Mouse (Mus musculus) spleen, postnatal 14 days (tissue): ENCODE data around the gene Dact1.

ENCODE experiments used
- DNase-seq, 2 experiments: peaks; one replicate each; pipeline ENCODE4 v3.0.0; 2021 to 2022; ENCODE audit warnings: low spot score in 2 of 2

Dact1 gene

GRCm38 (mm10) chr12:71309581-71310067 is at the start of gene Dact1:
Dact1 (plus strand) TSS chr12:71309884.
- DNase-seq = no peak

- no peak for DNase-seq
These were observed 45.5 kb upstream of the Dact1 start for GRCm38 (mm10) chr12:71264211-71264610.

DNA sequence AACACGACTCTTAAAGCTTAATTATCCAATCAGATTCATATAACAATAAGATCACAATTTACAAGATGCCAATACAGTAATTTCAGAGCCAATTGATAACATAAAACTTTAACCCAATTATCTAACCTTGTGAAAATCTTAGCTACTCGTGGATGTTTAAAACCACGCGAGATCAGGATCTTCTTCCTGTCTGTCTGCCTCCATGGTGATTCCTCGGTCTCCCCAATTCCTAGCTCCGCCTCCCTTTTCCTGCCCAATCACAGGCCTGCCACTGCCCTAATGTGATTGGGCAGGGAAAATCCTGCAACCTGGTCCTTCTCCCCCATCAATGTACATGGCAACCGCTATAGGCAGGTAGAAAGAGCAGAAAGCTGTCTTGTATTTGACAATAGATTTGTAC is 40.3 kb upstream of the Dact1 start:
- no peak for DNase-seq

- no peak for DNase-seq
These were observed 38.6 kb upstream of the Dact1 start for GRCm38 (mm10) chr12:71271131-71271530.

DNA sequence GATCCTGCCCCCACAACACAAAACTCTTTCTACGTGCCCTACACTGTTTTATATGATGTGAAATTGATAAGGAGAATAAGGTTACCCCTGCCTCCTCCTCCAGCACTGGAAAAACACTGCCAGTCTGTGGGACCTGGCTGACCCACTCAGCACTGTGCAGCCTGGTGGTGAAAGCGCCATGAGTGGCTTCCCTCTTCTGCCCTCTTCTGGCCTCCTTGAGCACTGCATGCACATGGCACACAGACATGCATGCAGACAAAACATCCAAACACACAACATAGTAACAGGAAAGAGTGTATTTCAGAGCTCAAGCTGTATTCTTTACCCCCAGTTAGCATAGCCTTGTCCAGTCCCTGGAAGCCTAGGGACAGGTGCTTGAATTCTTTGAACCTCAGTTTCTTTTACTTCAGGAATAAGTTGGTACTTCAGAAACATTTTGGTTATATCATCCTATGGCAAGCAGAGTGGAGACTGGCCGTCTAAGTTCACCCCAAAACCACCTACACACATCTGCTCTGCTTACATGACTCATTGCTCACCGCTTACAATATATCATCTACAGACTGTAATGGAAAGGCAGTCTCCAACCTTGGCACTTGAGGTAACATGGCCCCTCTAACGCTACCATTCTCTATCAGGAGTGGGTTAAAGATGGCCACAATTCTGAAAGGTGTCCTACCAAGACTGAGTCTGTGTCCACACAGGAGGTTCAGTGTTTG is 35.0 kb upstream of the Dact1 start:
- DNase-seq = no peak

GRCm38 (mm10) chr12:71275906-71276595 is 33.6 kb upstream of the Dact1 start:
- DNase-seq = no peak

GRCm38 (mm10) chr12:71279521-71280262 is 30.0 kb upstream of the Dact1 start:
- DNase-seq = no peak

DNA sequence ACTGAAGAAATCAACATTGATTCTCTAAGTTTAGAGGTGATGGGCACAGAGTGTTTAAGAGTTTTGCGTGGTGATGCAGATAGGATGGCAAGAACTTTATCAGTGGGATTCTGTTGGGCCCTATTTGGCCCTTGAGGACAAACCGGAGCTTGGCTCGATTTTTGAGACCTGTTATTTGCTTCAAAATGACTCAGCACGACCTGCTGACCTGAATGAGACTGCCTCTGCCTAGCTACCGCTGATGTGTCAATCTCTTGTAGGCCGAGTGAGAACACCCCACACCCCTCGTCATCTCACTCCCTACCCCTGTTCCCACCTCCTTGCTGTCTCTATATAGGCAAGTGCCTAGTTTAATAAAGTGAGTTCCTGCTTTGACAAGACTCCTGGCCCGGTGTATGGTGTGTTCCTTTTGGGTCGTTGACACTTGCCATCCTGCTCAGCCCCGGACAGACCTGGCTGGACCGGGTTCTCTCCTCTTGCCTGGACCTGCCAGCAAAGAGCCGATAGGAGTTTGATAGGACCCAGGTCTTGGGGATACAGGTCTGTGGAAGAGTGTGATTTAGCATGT is 28.4 kb upstream of the Dact1 start:
- DNase-seq = no peak

DNA sequence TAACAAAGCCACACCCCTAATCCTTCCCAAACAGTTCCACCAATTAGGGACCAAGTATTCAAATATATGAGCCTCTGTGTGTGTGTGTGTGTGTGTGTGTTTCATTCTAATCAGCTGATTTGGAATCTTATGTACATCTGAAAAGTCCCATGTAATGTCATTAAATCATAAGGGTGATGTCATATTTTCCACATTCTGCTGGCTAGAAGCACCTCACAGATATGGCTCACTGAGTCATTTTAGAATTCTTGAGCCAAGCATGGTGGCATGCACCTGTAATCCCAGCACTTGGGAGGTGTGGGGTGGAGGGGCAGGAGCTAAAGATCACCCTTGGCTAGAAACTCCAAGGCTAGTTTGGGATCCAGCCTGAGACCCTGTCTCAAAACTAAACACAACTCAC is 24.3 kb upstream of the Dact1 start:
- DNase-seq = no peak

- DNase-seq = no peak
These were observed 19.2 kb upstream of the Dact1 start for GRCm38 (mm10) chr12:71290460-71290859.

DNA sequence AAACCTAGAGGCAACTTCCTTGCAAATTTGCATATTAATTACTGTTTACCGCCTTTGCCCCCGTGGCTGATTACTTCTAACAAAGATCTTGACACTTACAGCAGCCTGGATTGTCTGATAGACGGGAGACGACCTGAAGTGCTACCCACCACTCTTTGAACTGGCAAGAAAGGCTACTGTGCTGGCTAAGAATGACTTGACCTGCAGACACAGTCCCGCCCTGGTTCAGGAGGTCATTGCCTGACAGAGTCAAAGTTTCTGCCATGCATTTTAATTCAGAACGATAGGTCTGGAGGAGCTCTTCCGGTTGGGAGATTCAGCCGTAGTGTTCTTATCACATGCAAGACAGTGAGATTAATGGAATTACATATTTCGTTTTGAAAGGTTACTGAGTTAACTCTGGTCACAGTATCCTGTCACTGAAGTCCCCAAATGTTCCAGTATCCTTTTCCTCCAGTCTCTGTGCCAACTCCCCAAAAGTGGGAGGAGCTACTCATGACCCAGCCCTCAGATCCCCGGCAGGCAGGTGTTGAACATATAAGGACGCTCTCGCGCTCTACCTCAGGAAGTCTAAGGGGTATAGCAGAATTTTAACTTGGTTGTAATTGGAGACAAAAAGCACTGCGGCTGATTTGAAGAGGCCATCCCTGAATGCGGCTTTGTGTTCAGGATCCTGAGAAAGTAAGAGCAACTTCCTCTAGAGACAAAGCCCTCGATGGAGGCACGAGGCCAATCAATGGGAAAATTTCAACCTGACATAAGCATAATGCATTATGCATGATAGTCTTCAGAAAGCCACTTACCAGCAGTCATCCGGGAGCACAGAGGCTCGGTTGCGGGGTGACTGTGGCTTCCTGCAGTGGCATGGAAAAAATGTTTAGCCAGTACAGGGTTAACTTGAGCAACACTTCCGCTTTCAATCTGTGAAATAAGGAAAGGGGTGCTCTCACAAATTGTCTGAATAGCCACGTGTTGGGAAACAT is 15.4 kb upstream of the Dact1 start:
- DNase-seq = no peak

GRCm38 (mm10) chr12:71296849-71297535 is 12.7 kb upstream of the Dact1 start:
- no peak for DNase-seq

GRCm38 (mm10) chr12:71310068-71310931 is 616 bp downstream of the Dact1 start:
- no peak for DNase-seq

DNA sequence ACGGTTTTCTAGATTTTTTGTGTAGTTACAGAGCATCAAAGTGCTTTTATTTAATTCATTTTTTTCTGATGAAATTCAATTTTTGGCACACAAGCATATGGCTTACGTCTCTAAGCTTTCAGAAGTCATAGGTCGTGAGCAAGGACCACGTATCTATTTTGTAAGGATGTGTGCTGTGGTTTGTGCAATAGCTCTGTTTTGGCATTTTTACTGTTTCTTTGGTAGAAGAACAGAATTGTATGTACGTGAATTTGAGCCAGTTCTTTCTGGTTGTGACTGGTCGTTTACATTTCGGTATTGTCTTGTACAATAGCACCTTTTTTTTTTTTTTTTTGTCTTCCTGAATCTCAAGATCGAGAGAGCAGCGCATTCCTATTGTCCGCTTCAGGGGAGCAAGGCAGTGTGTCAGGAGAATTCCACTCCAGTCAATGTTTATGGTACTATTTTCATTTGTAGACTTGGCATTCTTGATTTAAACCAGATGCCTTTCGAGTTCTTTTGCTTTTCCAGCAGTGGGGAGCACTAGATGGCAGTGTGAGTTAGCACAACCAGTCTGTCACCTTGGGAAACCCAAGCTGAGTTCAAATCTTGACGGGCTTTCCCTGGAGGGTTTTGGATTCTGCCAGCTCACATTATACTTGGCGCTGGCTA is 1.7 kb downstream of the Dact1 start:
- no peak for DNase-seq

DNA sequence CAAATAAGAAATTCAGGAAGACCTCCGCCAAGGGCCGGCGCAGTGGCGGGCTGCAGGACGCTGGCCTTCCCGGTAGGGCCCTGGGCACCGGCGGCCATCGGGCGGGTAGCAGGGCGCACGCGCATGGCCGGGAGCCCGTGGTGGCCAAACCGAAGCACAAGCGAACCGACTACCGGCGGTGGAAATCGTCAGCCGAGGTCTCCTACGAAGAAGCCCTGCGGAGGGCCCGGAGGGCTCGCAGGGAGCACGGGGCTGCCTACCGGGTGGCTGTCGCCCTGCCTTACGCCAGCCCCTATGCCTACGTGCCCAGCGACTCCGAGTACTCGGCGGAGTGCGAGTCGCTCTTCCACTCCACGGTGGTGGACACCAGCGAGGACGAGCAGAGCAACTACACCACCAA is 8.6 kb downstream of the Dact1 start:
- DNase-seq = no peak

DNA sequence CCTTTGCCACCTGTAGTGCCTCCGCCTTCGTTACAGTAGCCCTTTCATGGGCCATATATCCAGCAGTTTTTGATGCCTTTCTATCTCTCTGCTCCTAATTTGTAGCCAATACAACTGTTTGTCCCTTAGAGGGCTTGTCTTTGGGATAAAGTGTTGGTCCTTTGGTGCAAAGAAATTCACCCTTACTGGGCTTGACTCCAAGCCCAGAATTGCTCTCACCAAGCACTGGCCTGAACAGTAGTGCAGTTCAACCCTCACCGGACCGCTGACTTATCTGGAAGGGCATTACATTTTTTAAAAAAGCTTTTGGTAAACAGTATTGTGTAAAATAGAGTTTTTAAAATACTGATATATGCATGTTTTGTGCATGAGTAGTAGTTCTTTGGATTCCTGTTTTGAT is 9.9 kb downstream of the Dact1 start:
- no peak for DNase-seq

DNA sequence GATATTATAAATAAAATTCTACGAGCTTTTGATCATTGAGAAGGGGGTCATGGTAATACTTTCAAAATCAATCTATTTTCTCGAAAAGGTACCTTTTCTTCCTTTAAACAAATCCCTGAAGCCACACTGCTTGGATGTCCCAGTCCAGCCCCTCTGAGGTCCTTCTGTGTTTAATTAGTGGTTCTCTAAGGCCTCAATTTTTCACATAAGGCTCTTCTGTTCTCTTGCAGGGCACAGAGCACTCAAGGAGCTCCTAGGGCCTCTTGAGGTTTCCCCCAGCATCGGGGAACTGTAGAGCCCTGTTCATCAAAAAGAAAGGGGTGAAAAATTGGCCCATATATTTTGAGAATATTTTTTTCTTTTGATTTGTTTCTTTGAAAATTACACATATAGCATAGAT is 23.0 kb downstream of the Dact1 start:
- no peak for DNase-seq

DNA sequence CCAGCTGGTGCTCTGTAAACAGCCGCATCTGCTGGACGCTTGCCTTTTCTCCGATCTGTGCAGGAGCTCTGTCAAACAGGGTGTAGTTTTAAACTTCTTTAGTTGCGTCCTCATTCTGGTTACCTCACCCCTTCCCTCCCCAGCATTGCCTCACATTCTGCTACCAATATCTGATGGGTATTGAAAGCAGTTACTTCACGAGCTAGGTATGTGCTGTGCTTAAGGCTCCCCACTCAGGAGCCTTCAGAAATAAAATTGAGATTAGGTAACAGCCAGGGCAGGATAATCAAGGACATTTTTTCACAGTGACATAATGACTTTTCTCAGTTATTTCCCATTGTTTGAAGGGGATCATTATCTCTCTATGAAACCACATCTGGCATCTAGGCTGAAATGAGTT is 23.9 kb downstream of the Dact1 start:
- DNase-seq = no peak

- no peak for DNase-seq
These were observed 27.4 kb downstream of the Dact1 start for GRCm38 (mm10) chr12:71337025-71337582.
